18 mouse cellular contexts compared by ENCODE assay signal in the genomic region with DNA sequence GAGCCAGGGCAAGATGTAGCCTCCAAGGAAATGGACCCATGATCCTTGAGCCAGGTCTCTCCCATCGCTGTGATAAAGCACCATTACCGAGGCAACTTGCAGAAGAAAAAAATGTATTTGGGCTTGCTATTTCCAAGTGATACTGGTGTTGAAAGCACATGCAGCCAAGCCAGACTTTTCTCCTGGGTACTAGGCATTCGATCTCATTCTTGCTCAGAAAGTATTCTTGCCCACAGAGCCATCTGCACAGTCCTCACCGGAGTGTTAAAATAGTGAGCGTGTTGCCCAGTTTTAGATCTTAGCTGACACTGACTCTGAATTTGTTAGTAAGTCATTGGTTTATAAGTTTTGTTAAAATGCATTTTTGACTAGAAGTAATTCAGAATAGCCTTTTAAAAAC.
"Had no signal": no experiment of that assay in that cellular context is flagged by ENCODE, and none has a peak within 500 bp of the region (broad histone marks: within the 10 kb centered on the region; RNA-seq: fewer than 3 reads in every experiment).

No protein-coding gene starts in this region.

- H3K27me3 ChIP-seq: intestine, embryonic 15.5 days; kidney, embryonic 15.5 days; liver, embryonic 15.5 days; midbrain, embryonic 13.5 days; neural tube, embryonic 12.5 days had no signal

- H3K27ac ChIP-seq: intestine, embryonic 15.5 days; kidney, embryonic 15.5 days; limb, embryonic 10.5 days; liver, embryonic 15.5 days; midbrain, embryonic 13.5 days; neural tube, embryonic 12.5 days; stomach, postnatal 0 days had no signal

- H3K9me3 ChIP-seq: intestine, embryonic 15.5 days; kidney, embryonic 15.5 days; limb, embryonic 10.5 days; liver, embryonic 15.5 days; midbrain, embryonic 13.5 days; neural tube, embryonic 12.5 days had no signal

- H3K4me1 ChIP-seq: intestine, embryonic 15.5 days; kidney, embryonic 15.5 days; limb, embryonic 10.5 days; liver, embryonic 15.5 days; midbrain, embryonic 13.5 days; neural tube, embryonic 12.5 days had no signal

- H3K4me3 ChIP-seq: intestine, embryonic 15.5 days; kidney, embryonic 15.5 days; limb, embryonic 10.5 days; liver, embryonic 15.5 days; midbrain, embryonic 13.5 days; neural tube, embryonic 12.5 days had no signal

- DNase-seq: kidney, adult 18-20 months; kidney, postnatal 14 days; layer of hippocampus, adult 9-11 months; layer of hippocampus, postnatal 36 days; lung, adult 2 months; lung, postnatal 36 days; retina, postnatal 1 day; thymus, adult 18-20 months; thymus, postnatal 14 days had no signal

- H3K9ac ChIP-seq: intestine, embryonic 15.5 days; kidney, embryonic 15.5 days; liver, embryonic 15.5 days; midbrain, embryonic 13.5 days; neural tube, embryonic 12.5 days had no signal

- H3K4me2 ChIP-seq: intestine, embryonic 15.5 days; kidney, embryonic 15.5 days; liver, embryonic 11.5 days; liver, embryonic 15.5 days; midbrain, embryonic 13.5 days; neural tube, embryonic 12.5 days had no signal

- ATAC-seq: lung, postnatal 0 days; midbrain, embryonic 13.5 days had no signal

- H3K36me3 ChIP-seq: intestine, embryonic 15.5 days; kidney, embryonic 15.5 days; limb, embryonic 10.5 days; liver, embryonic 15.5 days; midbrain, embryonic 13.5 days; neural tube, embryonic 12.5 days had no signal
